Mouse (Mus musculus) right cerebral cortex, postnatal 10 days (tissue): ENCODE measurements around the gene Sec16a.
"Not testable (repeated sequence)": the region's sequence is repeated elsewhere in the genome, so short reads cannot be mapped to it uniquely, and the experiment has no call there.

Experiments
- DNase-seq, 2 experiments: peaks; one replicate each; pipeline ENCODE4 v3.0.0; 2021; ENCODE audit warnings: low spot score in 2 of 2

The Sec16a gene

GRCm38 (mm10) chr2:26389154-26389690, 55.8 kb downstream of the Sec16a start, which contains the start of the genes Entr1 and Pmpca:
Gene Entr1 (minus strand): TSS chr2:26389316.
Gene Pmpca (plus strand): TSS chr2:26389339.
- peak; percentile 89 to 91 for DNase-seq

- DNase-seq, result no peak
Observed at GRCm38 (mm10) chr2:26388682-26389153, 56.3 kb downstream of the Sec16a start.

- DNase-seq, result no peak
Observed at GRCm38 (mm10) chr2:26387713-26388112, 57.3 kb downstream of the Sec16a start.

GRCm38 (mm10) chr2:26380871-26381270, 64.1 kb downstream of the Sec16a start:
- DNase-seq, result not testable (repeated sequence)

GRCm38 (mm10) chr2:26380131-26380771, 64.8 kb downstream of the Sec16a start, which contains the start of gene Snapc4:
Gene Snapc4 (minus strand): TSS chr2:26380653.
- DNase-seq, result peak; percentile 91 to 92

- no peak for DNase-seq
Observed at GRCm38 (mm10) chr2:26372396-26372795, 72.6 kb downstream of the Sec16a start.

GRCm38 (mm10) chr2:26368572-26368971, 76.4 kb downstream of the Sec16a start:
- DNase-seq, result no peak

GRCm38 (mm10) chr2:26367911-26368310, 77.1 kb downstream of the Sec16a start:
- no peak for DNase-seq

GRCm38 (mm10) chr2:26364738-26365465, 80.1 kb downstream of the Sec16a start:
- DNase-seq, result peak; percentile 65 to 71

- DNase-seq, result no peak
Observed at GRCm38 (mm10) chr2:26363481-26363880, 81.5 kb downstream of the Sec16a start.

- DNase-seq, result no peak
Observed at GRCm38 (mm10) chr2:26362991-26363390, 82.0 kb downstream of the Sec16a start.

- DNase-seq, result peak in 1 of 2 experiments; percentile 43
Observed at GRCm38 (mm10) chr2:26360772-26361171, 84.2 kb downstream of the Sec16a start, which contains the start of gene Card9. Gene Card9 (minus strand): TSS chr2:26360918.

GRCm38 (mm10) chr2:26359983-26360382, 85.0 kb downstream of the Sec16a start:
- DNase-seq, result peak in 1 of 2 experiments; percentile 60
